Mouse (Mus musculus): ENCODE measurements around the gene Osbpl3.

GRCm38 (mm10) chr6:50364364-50364763 is 91.6 kb downstream of the Osbpl3 start:
- TF ChIP-seq CTCF (IDR thresholded peaks at IDR 0.05; ENCODE audit: low read depth, low read length) = no peak
- TF ChIP-seq POLR2A (IDR thresholded peaks at IDR 0.05; ENCODE audit: insufficient read depth, low read length) = no peak
- TF ChIP-seq EP300 (IDR thresholded peaks at IDR 0.05; ENCODE audit: insufficient read depth, low read depth, low read length) = no peak

Measured in ES-Bruce4 (cell line).